Mouse (Mus musculus): ENCODE data around the gene Zfp1. TPM values are rescaled to one million over a fixed set of nuclear protein-coding genes. Genes with fewer than 3 reads are reported as not detected.

Gene Zfp1
- total RNA-seq, 2 experiments from 2014 or later: 21.9 to 22.7 TPM

DNA sequence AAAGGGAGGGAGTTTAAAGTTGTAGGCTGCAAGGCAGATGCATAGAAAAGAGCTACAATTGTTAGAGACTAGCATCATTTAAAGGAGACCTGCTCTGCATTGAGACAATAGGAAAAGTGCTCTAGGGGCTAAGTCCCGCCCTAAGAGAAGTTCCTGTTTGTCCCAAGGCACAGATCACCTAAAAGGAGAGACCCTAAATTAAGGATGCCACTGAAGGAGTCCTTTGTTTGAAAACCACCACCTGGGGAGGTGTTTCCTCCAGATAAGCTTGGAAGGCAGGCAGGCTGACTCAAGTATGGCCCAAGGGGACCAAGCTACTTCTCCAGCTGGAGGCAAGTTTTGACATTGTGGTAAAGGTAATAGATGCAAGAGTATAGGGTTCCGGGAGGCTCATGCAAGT lies 5.6 kb downstream of the Zfp1 start:
- no peak for DNase-seq (ENCODE audit: extremely low spot score in 1 of 2, low spot score in 2 of 2)
- intact Hi-C loops (cut with DNase I): no loop called here

DNA sequence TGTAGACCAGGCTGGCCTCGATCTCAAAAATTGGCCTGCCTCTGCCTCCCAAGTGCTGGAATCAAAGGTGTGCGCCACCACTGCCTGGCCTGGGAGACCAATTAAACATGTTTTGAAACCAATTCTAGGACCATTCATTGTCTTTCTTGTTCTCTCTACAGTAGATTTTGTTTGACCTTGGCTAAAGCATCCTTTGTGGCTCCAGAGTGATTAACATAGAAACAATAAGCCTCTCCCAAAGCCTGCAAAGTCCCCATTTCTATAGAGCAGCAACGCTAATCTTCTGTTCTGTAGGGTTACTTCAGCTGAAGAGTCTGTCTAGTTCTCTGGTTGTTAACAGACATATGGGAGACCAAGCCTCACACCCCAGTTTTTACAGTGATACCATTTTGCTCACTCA lies 7.5 kb downstream of the Zfp1 start:
- DNase-seq (ENCODE audit: extremely low spot score in 1 of 2, low spot score in 2 of 2): no peak
- intact Hi-C loops (cut with DNase I): no loop called here

DNA sequence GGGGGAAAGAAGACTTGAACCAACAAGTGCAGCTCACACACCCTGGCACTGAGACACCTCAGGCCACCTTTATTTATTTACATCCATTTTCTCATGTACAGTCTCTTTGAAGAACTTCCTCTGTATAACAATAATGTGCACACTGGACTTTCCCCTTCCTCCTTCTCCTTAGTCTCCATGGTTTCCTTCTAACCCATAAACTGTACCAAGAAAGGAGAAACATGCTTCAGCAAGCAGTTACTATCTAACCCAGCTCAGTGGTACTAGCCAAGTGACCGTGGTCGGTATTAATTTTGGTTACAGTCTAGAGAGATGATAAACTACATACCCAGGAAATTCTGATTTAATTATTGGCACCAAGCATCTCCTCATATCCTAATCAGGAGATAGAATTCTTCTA lies 10.3 kb downstream of the Zfp1 start:
- intact Hi-C loops (cut with DNase I): no loop called here
- DNase-seq (ENCODE audit: extremely low spot score in 1 of 2, low spot score in 2 of 2): no peak

DNA sequence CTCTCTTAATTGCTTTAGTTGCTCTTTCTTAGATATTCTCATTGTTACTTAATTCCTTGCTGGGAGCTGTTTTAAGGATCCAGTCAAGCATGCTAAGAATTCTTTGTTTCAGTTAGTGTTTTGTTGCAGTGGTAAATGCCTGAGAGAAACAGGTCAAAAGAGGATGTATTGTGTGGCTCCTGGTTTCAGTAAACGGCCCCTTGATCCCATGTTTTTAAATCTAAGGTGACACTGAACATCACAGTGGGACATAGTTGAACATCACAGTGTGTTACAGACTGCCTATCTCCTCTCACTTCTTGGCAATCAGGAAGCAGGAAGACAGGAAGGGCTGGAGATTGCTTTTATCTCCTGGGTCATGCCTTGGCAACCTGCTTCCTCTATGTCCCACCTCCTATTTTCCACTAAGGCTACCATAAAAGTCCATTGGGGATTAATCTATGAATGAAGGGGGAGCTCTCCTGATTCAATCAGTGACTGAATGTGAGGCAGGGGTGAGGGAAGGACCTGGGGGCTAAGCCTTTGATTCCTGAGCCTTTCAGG lies 14.2 kb downstream of the Zfp1 start:
- no peak for DNase-seq (ENCODE audit: extremely low spot score in 1 of 2, low spot score in 2 of 2)
- intact Hi-C loops (cut with DNase I): no loop called here

DNA sequence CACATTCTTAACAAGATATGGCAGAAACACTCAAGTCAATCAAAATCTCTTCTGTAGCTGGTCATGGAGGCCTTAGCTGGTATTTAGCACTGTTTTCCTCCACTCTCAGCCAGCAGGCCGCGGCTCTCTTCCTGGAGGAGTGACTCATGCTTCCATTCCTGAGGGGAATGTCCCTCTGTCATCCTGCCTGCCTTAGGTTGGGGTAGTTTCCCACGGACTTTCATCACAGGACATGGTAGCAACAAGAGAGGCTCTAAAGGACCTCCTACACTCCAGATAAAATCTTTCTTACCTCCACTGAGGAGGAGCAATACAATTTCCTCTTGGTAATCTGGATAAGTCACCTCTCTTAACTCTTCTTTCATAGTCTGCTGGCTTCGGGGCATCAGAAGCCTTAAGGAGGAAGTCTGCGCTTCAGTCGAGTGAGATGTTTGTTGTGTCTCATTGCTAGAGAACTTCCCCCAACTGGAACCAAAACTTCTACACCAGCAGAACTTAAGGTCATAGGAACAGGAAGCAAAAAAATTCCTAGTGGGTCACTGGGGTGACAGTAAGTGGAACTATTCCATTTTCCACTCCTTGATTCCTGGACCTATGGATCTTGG lies 15.7 kb downstream of the Zfp1 start:
- intact Hi-C loops (cut with DNase I): no loop called here
- DNase-seq (ENCODE audit: extremely low spot score in 1 of 2, low spot score in 2 of 2): peak in 1 of 2 experiments; percentile 31

DNA sequence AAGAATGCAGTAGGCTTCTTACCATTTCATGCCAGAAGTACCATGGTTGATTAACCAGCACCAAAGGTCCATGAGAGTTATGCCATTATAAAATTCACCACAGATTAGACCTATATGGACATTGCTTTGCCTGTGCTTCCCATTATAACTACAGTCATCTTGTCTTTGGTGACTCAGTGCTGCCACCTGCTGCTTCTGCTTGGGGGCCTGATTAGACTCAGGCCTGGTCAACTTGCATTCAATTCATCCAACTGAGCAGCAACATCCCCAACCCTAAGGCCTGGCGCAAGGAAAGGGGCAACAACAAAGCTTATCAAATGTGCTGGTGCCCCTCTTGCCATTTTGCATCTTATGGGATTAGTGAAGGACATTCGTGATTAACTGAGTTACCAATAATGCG lies 19.3 kb downstream of the Zfp1 start:
- peak; percentile 35 to 75 for DNase-seq (ENCODE audit: extremely low spot score in 1 of 2, low spot score in 2 of 2)
- intact Hi-C loops (cut with DNase I): loop anchor here (10.0 kb wide), 1 partner anchor 318 kb away; no protein-coding TSS in a partner anchor

DNA sequence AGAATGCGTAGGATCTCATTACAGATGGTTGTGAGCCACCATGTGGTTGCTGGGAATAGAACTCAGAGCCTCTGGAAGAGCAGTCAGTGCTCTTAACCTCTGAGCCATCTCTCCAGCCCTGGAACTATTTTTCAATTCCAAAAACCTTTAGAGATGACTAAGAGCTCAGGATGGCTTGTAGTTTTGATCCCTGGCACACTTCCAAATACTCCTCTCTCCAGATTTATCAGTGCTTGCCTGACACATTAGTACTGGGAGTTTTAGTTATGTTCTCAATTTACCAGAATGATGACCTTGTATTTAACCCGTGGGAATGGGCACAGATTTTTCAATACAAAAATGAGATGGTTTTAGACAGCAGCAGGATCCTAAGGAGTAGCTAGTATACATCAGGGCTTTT lies 23.6 kb downstream of the Zfp1 start:
- no peak for DNase-seq (ENCODE audit: extremely low spot score in 1 of 2, low spot score in 2 of 2)
- intact Hi-C loops (cut with DNase I): loop anchor here (10.0 kb wide), 1 partner anchor 322 kb away; no protein-coding TSS in a partner anchor

DNA sequence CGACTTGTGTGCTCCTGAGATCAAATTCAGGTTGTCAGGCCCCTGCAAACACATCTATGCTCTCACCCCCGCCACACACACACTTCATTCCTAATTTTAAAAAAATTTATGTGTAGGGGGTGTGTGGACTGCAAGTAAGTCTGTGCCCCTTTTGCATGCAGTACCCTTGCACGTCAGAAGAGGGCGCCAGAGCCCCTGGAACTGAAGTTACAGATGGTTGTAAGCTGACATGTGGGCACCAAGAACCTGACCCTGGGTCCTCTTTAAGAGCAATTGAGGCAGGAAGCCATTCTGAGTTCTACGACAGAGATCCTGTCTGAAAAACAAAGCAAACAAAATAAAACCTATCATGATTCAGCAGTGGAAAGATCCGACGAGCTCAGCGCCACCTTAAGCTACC lies 33.0 kb downstream of the Zfp1 start:
- intact Hi-C loops (cut with DNase I): loop anchor here (5.0 kb wide), 1 partner anchor 151 kb away; no protein-coding TSS in a partner anchor

DNA sequence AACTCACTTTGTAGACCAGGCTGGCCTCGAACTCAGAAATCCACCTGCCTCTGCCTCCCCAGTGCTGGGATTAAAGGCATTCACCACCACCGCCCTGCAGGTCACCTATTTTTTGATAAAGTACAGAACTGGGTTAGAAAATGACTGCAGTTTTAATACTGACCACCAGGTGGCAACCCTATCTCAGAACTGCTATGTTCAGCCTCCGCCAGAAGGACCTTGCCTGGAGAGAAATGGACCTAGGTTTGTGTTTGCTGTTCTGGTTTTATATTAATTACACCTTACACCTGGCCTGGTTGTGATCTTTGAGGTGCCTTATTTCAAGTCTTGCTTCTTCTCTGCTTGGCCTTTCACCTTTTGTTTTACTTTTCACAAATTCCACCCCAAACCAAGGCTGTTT lies 34.9 kb downstream of the Zfp1 start:
- intact Hi-C loops (cut with DNase I): loop anchor here (5.0 kb wide), 1 partner anchor 149 kb away; no protein-coding TSS in a partner anchor
- DNase-seq (ENCODE audit: extremely low spot score in 1 of 2, low spot score in 2 of 2): peak; percentile 56 to 57

More for the DNA sequence above, 33.0 kb downstream of the Zfp1 start:
- DNase-seq (ENCODE audit: extremely low spot score in 1 of 2, low spot score in 2 of 2): no peak

DNA sequence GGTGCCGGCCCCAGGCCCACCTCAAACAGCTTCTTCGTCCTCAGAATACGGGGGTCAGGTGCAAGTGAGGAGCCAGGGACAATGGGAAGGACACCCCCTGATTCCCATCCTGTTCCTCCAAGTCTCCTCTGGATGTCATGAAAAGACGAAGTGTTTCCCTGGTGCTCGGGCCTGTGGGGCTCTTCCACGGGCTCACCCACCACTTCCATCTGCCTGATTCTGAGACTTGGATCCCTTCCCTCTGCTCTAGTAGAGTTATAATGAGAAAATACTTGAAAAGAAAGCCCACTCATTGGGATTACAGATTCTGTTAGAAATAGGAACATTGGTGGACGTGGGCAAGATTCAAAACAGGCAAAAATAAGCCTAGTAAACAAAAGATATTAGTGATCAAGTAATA lies 35.6 kb downstream of the Zfp1 start:
- peak in 1 of 2 experiments; percentile 47 for DNase-seq (ENCODE audit: extremely low spot score in 1 of 2, low spot score in 2 of 2)
- intact Hi-C loops (cut with DNase I): loop anchor here (5.0 kb wide), 1 partner anchor 148 kb away; no protein-coding TSS in a partner anchor

DNA sequence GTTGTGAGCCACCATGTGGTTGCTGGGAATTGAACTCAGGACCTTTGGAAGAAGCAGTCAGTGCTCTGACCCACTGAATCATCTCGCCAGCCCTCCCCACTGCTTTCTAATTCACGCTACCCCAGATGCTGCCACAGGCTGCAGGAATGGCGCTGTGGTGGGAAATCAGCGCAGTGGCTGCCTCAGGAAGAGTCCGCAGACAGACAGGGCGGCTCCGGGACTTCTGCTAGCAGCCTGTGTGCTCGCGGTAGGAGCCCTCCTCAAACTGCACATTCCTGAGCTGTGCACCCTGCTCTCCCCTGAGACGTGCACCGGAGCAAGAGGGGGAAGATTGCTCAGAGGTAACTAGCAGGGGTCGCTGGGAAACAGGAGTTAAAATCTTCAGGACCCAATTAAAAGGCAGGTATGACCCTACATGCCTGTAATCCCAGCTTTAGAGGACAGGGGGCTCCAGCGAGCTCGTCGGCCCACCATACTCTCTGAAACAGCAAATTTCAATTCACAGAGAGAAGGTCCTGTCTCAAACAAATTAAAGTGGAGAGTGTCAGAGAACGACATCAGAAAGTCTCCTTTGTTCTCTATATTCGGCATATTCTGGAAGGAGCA lies 37.3 kb downstream of the Zfp1 start:
- intact Hi-C loops (cut with DNase I): no loop called here
- no peak for DNase-seq (ENCODE audit: extremely low spot score in 1 of 2, low spot score in 2 of 2)

DNA sequence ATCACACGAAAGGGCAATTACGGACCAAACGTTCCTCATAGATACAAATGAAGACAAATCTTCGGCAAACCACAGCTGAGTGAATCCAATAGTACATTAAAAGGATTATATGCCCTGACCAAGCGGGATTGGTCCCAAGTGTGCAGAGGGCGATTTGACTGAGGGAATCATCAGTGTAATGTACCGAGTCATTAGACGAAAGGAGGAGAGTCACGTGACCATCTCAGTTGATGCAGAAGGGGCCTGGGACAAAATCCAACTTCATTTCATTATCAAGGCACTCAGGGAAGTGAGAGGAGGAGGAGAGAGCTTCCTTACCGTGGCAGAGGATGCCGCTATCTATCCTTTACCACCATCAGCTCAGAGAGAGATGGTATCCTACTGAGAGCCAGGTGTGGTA lies 38.0 kb downstream of the Zfp1 start:
- intact Hi-C loops (cut with DNase I): no loop called here

DNA sequence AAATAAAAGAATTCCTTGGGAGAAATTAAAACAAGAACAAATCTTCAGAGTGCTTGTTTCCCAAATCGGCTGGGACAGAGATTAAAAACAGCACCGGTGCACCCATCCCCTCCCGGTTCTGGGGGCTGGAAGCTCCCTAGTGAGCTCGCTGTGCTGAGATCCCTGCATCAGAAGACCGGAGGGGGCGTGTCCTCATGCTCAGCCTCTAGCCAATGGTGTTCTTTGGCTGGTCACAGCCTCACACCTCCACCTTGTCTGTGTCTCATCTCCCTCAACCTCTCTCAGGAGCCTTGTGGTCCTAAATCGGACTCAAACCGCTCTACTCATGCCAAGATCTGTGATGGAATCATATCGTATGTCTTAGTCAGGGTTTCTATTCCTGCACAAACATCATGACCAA lies 39.3 kb downstream of the Zfp1 start:
- intact Hi-C loops (cut with DNase I): no loop called here
- no peak for DNase-seq (ENCODE audit: extremely low spot score in 1 of 2, low spot score in 2 of 2)

More for the DNA sequence above, 38.0 kb downstream of the Zfp1 start:
- no peak for DNase-seq (ENCODE audit: extremely low spot score in 1 of 2, low spot score in 2 of 2)

DNA sequence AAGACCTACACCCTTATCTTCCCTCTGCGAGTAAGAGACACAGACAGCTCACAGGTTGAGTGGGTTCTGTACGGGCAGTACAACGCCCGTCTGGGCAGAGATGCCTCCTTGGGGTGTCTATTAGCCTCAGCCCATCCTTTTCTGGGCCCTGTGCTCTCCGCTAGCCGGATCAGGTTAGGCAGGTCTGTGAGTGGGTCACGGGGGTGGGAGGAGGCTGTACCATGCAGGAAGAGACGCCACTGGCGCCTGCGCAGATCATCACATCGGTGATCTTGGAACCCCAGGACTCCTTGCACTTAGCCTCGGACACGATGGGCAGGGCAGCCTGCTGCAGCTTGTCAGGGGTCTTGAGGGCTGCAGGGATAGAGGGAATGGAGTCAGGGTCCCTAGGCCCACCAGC lies 43.7 kb downstream of the Zfp1 start:
- intact Hi-C loops (cut with DNase I): no loop called here
- no peak for DNase-seq (ENCODE audit: extremely low spot score in 1 of 2, low spot score in 2 of 2)

DNA sequence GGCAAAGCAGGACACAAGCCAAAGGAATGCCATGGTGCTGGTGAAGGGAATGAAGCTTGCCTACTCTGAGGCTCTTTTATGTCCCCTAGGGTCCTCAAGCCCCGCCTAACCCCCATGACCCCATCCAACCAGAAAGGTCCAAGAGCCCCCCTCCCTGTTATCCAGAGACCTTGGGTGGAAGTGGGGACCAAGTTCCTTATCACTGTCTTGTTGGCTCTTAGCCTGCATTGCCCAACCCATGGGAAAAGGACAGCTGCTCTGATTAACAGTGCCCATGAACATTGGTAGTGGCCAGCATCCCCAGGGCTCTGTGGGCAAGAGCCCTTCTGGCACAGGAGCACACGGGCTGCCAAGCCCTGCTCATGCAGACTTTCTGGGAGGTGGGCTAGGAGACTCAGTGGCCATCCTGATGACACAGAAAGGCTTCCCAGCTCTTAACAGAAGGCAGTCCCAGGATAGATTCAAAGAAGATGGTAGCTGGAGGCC lies 47.8 kb downstream of the Zfp1 start, which contains the start of gene Ctrb1:
Gene Ctrb1, minus strand, starts transcription at position 51 of the 486 bp plus-strand sequence.
- DNase-seq (ENCODE audit: extremely low spot score in 1 of 2, low spot score in 2 of 2): no peak
- intact Hi-C loops (cut with DNase I): no loop called here

DNA sequence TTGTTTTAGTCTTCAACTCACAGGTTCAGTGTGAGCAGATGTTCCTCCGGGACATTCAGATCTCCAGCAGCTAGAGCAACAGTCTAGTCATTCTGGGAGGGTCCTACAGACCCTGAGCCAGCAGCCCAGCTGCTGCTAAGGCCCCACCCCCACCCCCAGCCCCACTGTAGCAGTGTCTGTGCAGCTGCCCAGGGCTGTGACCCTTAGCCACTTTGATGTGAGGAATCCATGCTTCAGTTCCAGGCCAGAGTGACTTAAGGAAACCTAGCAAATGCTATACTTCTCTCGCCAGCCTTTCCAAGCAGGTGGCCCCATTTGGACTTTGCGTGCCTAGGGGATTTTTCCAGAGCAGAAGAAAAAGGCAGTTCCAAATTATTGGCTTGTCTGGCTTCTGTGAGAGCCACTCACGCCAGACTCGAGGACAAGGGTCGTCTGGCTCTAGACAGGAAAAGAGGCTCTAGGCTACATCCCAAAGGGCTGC lies 50.1 kb downstream of the Zfp1 start:
- intact Hi-C loops (cut with DNase I): no loop called here
- no peak for DNase-seq (ENCODE audit: extremely low spot score in 1 of 2, low spot score in 2 of 2)

DNA sequence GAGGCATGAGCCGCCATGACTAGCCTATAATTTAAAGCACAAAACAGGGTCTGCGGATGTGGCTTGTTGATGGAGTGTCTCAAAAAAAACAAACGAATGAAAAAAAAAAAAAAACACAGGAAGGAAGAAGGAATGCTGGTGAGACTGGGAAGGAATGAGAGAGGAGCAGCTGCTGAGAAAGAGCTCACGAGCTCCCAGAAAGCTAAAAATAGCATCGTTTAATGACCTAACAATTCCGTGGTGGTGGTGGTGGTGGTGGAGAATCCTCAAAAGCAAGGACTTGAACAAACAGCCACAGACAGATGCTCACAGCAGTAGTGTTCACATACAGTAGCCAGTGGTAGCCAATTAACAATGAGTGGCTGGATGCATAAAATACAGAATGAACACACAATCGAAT lies 52.2 kb downstream of the Zfp1 start:
- intact Hi-C loops (cut with DNase I): no loop called here
- no peak for DNase-seq (ENCODE audit: extremely low spot score in 1 of 2, low spot score in 2 of 2)

DNA sequence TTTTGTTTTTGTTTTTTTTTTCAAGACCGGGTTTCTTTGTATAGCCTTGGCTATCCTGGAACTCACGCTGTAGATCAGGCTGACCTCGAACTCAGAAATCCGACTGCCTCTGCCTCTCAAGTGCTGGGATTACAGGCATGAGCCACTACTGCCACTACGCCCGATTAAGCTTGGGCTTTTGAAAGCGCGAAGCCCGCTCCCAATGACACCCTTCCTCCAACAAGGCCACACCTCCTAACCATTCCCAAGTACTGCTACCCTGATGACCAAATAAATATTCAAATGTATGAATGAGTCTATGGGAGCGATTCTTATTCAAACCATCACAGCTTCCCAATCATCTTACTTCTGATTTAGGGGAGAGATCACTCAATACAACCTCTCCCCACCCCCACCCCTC lies 54.5 kb downstream of the Zfp1 start:
- no peak for DNase-seq (ENCODE audit: extremely low spot score in 1 of 2, low spot score in 2 of 2)
- intact Hi-C loops (cut with DNase I): no loop called here

DNA sequence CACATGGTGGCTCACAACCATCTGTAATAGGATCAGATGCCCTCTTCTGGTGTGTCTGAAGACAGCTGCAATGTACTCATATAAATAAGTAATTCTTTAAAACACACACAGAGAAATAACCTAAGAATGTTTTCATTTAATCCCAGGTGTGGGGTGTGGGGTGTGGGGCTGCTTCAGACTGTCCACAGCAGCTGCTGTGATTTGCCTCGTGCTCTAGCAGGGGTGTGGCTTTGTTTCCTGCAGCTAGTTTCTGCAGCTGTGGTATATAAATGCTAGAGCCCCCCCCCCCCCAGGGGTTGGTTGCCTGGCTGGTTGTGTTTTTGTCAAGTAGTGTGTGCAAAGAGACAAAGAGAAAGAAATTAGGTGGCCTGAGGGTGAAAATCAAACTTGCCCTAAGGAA lies 55.8 kb downstream of the Zfp1 start:
- DNase-seq (ENCODE audit: extremely low spot score in 1 of 2, low spot score in 2 of 2): no peak
- intact Hi-C loops (cut with DNase I): no loop called here

DNA sequence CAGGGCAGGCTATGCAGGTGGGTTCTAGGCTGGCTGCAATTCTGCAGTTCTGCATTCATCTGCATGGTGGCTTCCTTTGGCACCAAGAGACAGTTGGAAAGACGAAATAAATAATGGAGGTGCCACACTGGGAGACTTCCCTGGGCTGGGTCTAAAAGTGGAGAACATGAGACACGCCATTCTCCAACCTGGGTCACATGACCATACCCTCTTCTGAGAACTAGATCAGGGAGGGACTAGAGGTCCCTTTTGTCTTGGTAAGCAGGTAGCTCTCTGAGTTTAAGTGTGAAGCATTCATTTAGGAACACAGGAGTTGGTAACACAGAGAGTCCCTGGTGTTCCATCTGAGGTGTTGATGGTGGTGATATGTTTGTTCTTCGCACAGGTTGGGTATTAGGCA lies 57.0 kb downstream of the Zfp1 start:
- intact Hi-C loops (cut with DNase I): no loop called here
- no peak for DNase-seq (ENCODE audit: extremely low spot score in 1 of 2, low spot score in 2 of 2)

Data from left cerebral cortex, postnatal 10 days (tissue).